Mouse (Mus musculus) embryo, embryonic 11.5 days (tissue): Measurements from ENCODE around the gene Ubxn10.

Source experiments
- DNase-seq: peaks from one replicate; pipeline ENCODE4 v3.0.0-alpha.2; 2012; ENCODE audit warnings: low read depth, low spot score

Ubxn10 gene

GRCm38 (mm10) chr4:138734105-138734504 lies 2.9 kb downstream of the Ubxn10 start:
- no peak for DNase-seq

- no peak for DNase-seq
Measured at GRCm38 (mm10) chr4:138729018-138729703, 7.8 kb downstream of the Ubxn10 start.

- DNase-seq, result no peak
Measured at GRCm38 (mm10) chr4:138725751-138726150, 11.2 kb downstream of the Ubxn10 start.

GRCm38 (mm10) chr4:138725127-138725461 lies 11.9 kb downstream of the Ubxn10 start:
- DNase-seq, result peak; percentile 51

GRCm38 (mm10) chr4:138724354-138725126 lies 12.4 kb downstream of the Ubxn10 start, which contains the start of gene Pla2g2c:
Gene Pla2g2c, plus strand, starts transcription at chr4:138724792.
- DNase-seq, result no peak

GRCm38 (mm10) chr4:138723493-138724281 lies 13.3 kb downstream of the Ubxn10 start:
- DNase-seq, result no peak

- DNase-seq, result no peak
Measured at GRCm38 (mm10) chr4:138719264-138719596, 17.7 kb downstream of the Ubxn10 start.

GRCm38 (mm10) chr4:138718586-138719263 lies 18.2 kb downstream of the Ubxn10 start:
- DNase-seq, result no peak

GRCm38 (mm10) chr4:138716697-138717096 lies 20.3 kb downstream of the Ubxn10 start:
- no peak for DNase-seq

- no peak for DNase-seq
Measured at GRCm38 (mm10) chr4:138714186-138714585, 22.8 kb downstream of the Ubxn10 start.

GRCm38 (mm10) chr4:138712621-138713020 lies 24.3 kb downstream of the Ubxn10 start:
- no peak for DNase-seq

GRCm38 (mm10) chr4:138712096-138712495 lies 24.9 kb downstream of the Ubxn10 start:
- DNase-seq, result no peak

GRCm38 (mm10) chr4:138711051-138711820 lies 25.7 kb downstream of the Ubxn10 start:
- no peak for DNase-seq

GRCm38 (mm10) chr4:138710633-138711032 lies 26.3 kb downstream of the Ubxn10 start:
- no peak for DNase-seq

GRCm38 (mm10) chr4:138709944-138710343 lies 27.0 kb downstream of the Ubxn10 start:
- no peak for DNase-seq

GRCm38 (mm10) chr4:138709246-138709645 lies 27.7 kb downstream of the Ubxn10 start:
- DNase-seq, result no peak

- DNase-seq, result no peak
Measured at GRCm38 (mm10) chr4:138708636-138709035, 28.3 kb downstream of the Ubxn10 start.

GRCm38 (mm10) chr4:138706620-138707019 lies 30.3 kb downstream of the Ubxn10 start:
- DNase-seq, result no peak

- DNase-seq, result no peak
Measured at GRCm38 (mm10) chr4:138704169-138704568, 32.8 kb downstream of the Ubxn10 start.

- DNase-seq, result no peak
Measured at GRCm38 (mm10) chr4:138703591-138703990, 33.4 kb downstream of the Ubxn10 start.

- no peak for DNase-seq
Measured at GRCm38 (mm10) chr4:138702528-138702927, 34.4 kb downstream of the Ubxn10 start.
